Mouse (Mus musculus): ENCODE measurements around the gene Gmds. TPM values are rescaled to one million over a fixed set of nuclear protein-coding genes. Genes with fewer than 3 reads are reported as not detected.

Gene Gmds
- total RNA-seq (2018; cell fraction: chromatin; rRNA removed), result 10 to 100 TPM in 4 of 26 experiments, 1 to 10 TPM in 22; 4.5 to 12.7 (median 7.5) TPM
- total RNA-seq (2018; cell fraction: cytosol; rRNA removed), result 1 to 10 TPM; 1.8 to 4.9 (median 3.4) TPM
- 10 to 100 TPM in 1 of 26 experiments, 1 to 10 TPM in 25; 2.3 to 29.7 (median 6.0) TPM for total RNA-seq (2018; cell fraction: nucleus; rRNA removed)
- polyA plus RNA-seq (2018), result 2.9 to 11.0 TPM (median 5.7 TPM) in 3 replicates

DNA sequence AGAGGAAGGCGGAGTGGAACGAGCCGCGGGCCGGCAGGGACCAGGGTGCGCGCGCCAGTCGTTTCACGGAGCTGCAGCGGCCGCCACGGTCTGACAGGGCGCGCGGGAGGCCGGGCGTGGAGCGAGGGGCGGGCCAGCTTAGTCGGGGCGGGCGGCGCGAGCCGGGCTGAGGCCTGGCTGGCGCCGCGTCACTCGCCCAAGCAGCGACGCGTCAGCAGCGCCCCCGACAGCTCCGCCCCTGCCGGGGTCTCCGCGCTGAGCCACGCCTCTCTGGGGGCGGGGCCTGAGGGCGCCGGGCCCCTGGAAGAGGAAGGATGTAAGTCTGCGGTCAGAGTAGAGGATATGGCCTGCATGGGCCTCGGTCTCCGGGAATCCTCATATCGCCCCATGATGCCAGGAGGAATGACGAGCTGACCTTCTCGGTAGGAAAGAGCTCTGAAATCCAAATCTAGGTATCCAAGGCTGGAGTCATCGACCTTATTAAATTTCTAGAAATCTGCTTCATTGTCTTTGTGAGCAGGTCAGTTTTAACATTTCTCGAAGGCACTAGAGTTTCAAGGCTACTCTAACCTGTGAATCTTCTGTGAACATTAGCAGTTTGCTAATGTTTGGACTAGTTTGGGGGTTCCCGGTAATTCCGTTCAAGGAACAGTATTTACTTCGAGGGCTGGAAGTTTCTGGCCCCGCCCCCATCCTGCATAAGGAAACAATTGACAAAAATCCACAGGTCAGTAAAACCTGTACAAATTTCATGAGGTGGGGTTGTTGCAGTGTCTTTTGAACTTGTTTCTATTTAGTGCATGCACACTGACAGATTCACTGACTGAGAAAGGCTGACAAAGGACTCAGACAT is at the start of gene Gmds:
Gene Gmds (minus strand): TSS at position 228 of the 853 bp plus-strand sequence.
- peak within 1 kb of the TSS; percentile 58 for H3K27ac ChIP-seq
- no peaks in the 10 kb centered on the region for H3K79me2 ChIP-seq (ENCODE audit: inconsistent target)
- 2% methylated on average over 55 of the region's 55 CpGs for WGBS (ENCODE audit: missing documents)
- peak within 1 kb of the TSS; percentile 43 for H3K4me3 ChIP-seq (ENCODE audit: inconsistent target)
- H3K36me3 ChIP-seq (ENCODE audit: inconsistent target), result no peaks in the 10 kb centered on the region

DNA sequence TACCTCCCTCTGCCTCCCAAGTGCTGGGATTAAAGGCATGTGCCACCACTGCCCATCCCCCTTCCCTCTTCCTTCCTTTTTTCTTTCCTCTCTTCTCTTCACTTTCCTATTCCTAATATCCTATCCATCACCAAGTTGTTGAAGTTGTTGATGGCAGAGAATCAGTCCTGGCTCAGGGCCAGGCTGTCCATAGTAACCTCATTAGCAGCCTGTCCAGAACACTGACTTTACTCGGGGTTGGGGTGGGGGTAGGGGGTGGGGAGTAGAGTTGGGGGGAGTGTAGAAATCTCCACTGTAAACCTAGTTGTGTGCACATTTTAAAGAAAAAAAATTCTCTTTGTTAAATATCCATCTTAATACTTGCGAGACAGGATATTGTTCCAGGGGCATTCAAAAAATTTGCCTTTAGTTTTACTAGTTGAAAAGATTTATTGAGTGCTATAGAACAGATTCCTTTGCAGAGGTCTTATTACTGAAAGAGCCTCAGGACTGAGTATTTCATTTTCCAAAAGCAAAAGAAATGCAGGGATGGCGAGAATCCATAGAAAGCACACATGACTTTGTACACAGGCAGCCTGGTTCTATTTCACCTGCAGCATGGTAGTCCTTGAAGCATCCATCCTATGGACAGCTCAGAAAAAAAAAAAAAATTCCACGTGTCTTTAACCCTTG is 47.0 kb upstream of the Gmds start:
- Histone ChIP-seq H3K4me3 (ENCODE audit: inconsistent target) (no peak overlapping the region), H3K79me2 (ENCODE audit: inconsistent target) (no peaks in the 10 kb centered on the region), H3K27ac (no peak overlapping the region), H3K36me3 (ENCODE audit: inconsistent target) (no peaks in the 10 kb centered on the region)
- WGBS (ENCODE audit: missing documents), result 80% methylated on average over 4 of the region's 4 CpGs

DNA sequence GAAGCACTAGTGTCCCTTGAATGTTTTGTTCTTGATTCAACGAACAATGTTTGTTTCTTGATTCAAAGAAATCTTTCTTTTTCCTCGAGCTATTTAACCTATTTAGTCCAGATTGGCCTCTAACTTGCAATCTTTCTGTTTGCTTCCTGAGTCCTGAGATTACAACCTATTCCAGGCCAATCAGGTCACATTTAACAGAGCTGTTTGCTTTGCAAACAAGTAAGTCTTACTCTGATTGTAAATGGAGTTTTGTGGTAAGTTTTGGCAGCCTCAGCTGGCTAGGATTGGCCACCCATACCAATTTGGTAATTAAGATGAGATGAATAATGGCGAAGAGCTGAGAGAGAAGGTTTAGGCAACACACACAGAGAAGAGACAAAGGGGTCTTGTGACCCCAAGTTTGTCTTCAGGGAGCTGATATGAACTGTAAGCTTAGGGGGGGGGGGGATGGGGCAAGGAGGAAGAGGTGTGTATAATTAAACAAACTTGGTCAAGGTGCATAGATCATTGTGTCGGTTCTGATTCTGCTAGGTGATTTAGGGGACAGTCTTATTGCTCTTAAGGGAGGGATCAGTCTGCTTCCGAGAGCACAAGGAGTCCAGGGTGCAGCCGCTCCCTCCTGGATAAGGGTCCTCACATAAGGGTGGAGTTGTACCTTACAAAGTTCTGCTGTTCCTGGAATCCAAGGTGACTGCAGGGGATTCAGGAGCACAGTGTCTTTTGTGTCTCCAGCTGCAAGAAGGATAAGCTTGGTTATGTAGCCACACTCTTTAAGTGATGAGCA is 43.9 kb upstream of the Gmds start:
- Histone ChIP-seq H3K36me3 (ENCODE audit: inconsistent target) (no peaks in the 10 kb centered on the region), H3K79me2 (ENCODE audit: inconsistent target) (no peaks in the 10 kb centered on the region), H3K27ac (no peak overlapping the region), H3K4me3 (ENCODE audit: inconsistent target) (no peak overlapping the region)
- 92% methylated on average over 6 of the region's 6 CpGs for WGBS (ENCODE audit: missing documents)

DNA sequence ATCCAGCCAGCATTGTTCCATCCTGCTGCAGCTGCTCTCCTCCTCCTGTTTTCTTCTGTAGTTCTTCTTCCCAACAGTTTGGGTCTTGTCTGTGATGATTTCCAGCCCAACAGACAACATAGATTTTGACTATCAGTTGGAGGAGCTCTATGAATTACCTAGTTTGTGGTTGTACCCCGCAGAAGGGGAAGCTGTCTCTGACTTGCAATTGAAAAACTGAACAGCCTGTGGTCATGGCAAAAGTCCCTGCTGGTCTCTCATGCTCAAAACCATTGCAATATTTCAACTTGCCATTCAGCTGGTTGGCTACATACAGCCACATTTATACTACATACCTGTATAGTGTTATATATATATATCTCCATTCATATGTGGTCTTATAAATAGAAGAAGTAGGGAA is 40.1 kb upstream of the Gmds start:
- WGBS (ENCODE audit: missing documents), result 6% methylated on average over 1 of the region's 1 CpGs

DNA sequence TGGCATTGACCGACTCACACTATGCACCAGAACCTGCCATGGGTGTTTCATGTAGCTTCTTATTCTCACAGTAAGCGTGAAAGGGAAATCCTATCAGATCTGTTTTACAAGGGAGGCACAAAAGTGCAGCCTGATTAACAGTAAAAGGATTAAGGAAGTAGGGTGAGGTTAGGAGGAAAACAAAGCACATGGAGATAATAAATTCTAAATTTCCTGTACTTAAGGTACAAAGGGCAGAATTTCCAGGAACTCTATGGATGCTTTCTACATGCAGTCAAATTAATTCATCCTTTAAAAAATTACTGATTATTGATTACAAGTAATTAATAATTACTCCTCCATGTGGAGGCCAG is 34.0 kb upstream of the Gmds start:
- WGBS (ENCODE audit: missing documents), result 55% methylated on average over 2 of the region's 2 CpGs
- Histone ChIP-seq H3K4me3 (ENCODE audit: inconsistent target) (no peak overlapping the region), H3K79me2 (ENCODE audit: inconsistent target) (no peaks in the 10 kb centered on the region), H3K36me3 (ENCODE audit: inconsistent target) (no peaks in the 10 kb centered on the region), H3K27ac (no peak overlapping the region)

More for the DNA sequence above, 40.1 kb upstream of the Gmds start:
- Histone ChIP-seq H3K79me2 (ENCODE audit: inconsistent target) (no peaks in the 10 kb centered on the region), H3K36me3 (ENCODE audit: inconsistent target) (no peaks in the 10 kb centered on the region), H3K4me3 (ENCODE audit: inconsistent target) (no peak overlapping the region), H3K27ac (no peak overlapping the region)

DNA sequence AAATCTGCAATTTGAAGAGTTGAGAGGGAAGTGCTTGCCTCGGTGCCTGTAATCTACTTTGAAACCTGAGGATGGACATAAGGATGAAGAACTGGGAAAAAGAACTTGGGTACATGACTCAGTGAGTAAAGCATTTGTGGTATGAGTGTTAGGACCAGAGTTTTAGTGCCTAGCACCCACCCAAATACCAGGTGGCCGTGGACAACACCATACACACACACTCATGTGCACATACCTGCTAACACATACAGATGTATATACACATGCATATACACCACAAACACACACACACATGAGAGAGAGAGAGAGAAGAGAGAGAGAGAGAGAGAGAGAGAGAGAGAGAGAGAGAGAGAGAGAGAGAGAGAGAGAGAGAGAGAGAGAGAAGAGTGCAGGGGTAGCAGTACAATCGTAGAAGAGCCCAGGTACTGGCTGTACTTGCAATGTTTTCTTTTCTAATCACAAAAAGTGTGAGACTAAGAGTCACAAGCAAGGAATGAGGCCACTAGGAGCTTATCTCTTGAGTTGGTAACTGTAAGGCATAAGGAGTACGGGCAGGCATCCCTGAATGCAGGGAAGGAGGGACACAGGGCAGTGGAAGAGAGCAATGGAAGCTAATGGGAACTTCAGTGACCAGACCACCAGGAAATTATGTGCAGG is 33.5 kb upstream of the Gmds start:
- whole genome bisulfite sequencing (ENCODE audit: missing documents), result 84% methylated on average over 4 of the region's 4 CpGs
- Histone ChIP-seq H3K36me3 (ENCODE audit: inconsistent target) (no peaks in the 10 kb centered on the region), H3K4me3 (ENCODE audit: inconsistent target) (no peak overlapping the region), H3K79me2 (ENCODE audit: inconsistent target) (no peaks in the 10 kb centered on the region), H3K27ac (no peak overlapping the region)

DNA sequence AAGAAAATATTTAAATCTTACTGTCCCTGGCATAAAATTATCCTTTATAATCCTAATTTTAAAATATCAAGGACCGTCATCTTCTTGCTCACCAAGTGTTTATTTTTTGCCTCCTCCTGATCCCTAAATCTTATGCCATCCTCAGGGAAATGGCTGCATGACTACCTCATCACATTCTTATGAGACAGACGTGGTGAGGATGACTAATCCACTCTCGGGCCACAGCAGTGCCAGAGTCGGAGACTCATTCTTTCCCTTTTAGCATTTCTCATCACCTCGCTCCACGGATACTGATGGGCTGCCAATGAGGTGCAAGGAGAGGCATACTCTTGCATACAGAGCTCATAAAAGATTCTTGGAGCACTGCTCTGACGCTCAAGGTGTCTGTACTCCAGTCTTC is 32.2 kb upstream of the Gmds start:
- Histone ChIP-seq H3K4me3 (ENCODE audit: inconsistent target) (no peak overlapping the region), H3K36me3 (ENCODE audit: inconsistent target) (no peaks in the 10 kb centered on the region), H3K79me2 (ENCODE audit: inconsistent target) (no peaks in the 10 kb centered on the region), H3K27ac (no peak overlapping the region)
- 91% methylated on average over 7 of the region's 7 CpGs for WGBS (ENCODE audit: missing documents)

DNA sequence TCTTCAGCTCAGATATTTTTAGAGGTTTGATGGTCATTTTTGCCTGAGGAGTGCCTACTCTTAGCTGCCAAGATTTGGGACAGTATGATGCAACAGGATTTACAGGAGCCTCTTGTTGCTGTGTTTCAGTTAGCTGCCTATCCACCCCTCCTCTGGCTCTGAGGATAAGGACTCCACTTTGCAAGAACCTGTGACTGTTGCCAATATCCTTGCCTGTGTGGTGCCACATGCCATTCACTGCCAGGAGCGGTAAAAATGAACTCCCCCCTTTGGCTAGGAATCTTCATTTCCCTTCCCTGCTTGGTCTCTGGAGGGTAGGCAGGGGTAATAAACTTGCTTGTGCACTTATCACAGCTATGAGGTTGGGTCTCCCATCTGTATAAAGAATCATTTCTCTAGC is 31.6 kb upstream of the Gmds start:
- Histone ChIP-seq H3K36me3 (ENCODE audit: inconsistent target) (no peaks in the 10 kb centered on the region), H3K27ac (no peak overlapping the region), H3K79me2 (ENCODE audit: inconsistent target) (no peaks in the 10 kb centered on the region), H3K4me3 (ENCODE audit: inconsistent target) (no peak overlapping the region)
- 83% methylated on average over 1 of the region's 1 CpGs for WGBS (ENCODE audit: missing documents)

DNA sequence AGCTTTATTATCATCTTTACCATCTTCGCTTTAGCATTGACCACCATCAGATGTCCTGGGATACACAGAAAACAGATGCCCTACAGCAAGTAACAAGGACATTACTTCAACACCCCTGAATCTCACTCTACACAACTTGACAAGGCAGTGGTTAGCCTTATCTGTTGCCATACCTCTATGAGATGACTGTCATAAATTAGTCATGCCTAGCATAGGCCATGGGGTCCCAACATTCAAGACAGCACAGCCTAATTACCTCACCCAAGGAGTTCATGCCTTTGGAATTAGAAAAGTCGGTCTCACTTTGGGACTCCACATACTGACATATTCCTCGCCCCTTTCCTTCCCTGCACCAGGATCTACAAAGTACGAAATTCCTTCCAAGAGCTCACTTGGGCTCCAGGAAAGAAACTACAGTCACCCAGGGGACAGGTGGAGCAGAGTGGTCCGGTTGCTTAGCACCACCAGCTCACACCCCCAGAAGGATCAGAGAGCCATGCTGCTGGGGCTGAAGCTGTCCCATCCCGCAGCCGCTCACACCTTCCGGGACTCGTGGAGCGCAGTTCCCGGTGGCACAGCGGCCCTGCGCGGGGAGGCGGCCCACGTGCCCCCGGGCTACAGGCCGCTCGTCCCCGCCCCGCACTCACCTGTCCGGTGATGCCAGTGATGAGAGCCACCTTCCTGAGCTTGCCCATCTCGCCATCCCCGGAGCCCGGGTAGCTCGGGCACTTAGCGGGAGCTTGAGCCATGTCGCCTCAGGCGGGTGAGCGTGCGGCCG is 616 bp downstream of the Gmds start:
- Histone ChIP-seq H3K4me3 (ENCODE audit: inconsistent target) (peak overlapping the region; percentile 29), H3K79me2 (ENCODE audit: inconsistent target) (no peaks in the 10 kb centered on the region), H3K27ac (no peak overlapping the region), H3K36me3 (ENCODE audit: inconsistent target) (no peaks in the 10 kb centered on the region)
- WGBS (ENCODE audit: missing documents), result 6% methylated on average over 32 of the region's 32 CpGs

DNA sequence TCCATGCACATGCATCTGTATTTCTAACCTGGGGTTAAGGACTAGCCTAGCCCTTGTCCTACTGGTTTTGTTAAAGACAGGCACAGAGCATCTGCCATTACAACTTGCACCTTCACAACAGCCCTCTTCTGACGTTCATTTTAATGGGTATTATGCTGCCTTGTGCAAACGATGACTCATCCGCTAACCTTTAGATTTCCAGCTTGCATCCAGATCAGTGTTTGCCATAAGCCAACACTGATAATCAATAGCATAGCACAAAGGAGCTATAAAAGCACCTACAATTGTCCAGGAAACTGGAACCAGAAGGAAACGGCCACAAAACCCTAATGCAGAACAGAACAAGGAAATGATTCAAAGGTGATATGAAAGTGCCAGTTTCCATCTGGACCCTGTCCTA is 20.2 kb downstream of the Gmds start:
- no peak overlapping the region for H3K27ac ChIP-seq
- no peak overlapping the region for H3K4me3 ChIP-seq (ENCODE audit: inconsistent target)
- 88% methylated on average over 4 of the region's 4 CpGs for WGBS (ENCODE audit: missing documents)

DNA sequence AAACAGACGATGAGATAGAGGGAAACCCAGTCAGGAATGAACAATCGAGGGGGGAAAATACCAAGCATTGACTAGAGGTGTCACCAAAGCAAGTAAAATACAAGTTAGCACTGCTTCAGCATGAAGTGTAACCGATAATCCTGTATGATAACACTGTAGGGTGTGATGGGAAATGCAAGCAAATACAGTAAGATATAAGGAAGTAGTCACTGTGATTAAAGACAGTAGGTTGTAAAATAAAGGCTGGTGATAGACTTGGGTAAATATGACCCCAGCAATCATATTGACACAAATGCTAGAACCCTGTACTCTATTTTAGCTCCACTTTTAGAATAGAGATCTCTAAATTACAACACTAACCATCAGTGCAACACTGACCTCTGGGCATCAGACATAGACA is 21.2 kb downstream of the Gmds start:
- H3K4me3 ChIP-seq (ENCODE audit: inconsistent target), result no peak overlapping the region
- H3K79me2 ChIP-seq (ENCODE audit: inconsistent target), result no peaks in the 10 kb centered on the region
- no peaks in the 10 kb centered on the region for H3K36me3 ChIP-seq (ENCODE audit: inconsistent target)
- no peak overlapping the region for H3K27ac ChIP-seq
- 94% methylated on average over 3 of the region's 3 CpGs for WGBS (ENCODE audit: missing documents)

More for the DNA sequence above, 20.2 kb downstream of the Gmds start:
- Histone ChIP-seq H3K36me3 (ENCODE audit: inconsistent target) (no peaks in the 10 kb centered on the region), H3K79me2 (ENCODE audit: inconsistent target) (no peaks in the 10 kb centered on the region)

DNA sequence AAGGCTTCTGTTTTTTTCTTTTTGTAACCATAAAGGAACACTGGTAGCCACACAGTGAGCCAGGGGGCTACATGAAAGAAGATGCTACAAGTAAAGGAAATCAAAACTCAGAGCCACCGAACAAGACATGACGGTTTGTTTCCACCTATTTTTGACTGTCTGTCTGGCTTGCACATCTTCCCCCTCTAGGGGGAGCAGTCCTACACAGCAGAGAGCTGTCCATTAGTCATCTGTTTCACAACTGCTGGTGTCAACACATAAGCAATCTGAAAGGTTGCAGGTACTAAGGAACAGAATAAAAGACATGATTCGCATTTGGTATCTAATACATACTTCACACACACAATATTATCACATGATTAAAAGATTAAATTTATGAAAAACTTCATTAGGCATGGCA is 25.9 kb downstream of the Gmds start:
- Histone ChIP-seq H3K79me2 (ENCODE audit: inconsistent target) (no peaks in the 10 kb centered on the region), H3K4me3 (ENCODE audit: inconsistent target) (no peak overlapping the region), H3K36me3 (ENCODE audit: inconsistent target) (no peaks in the 10 kb centered on the region), H3K27ac (no peak overlapping the region)
- WGBS (ENCODE audit: missing documents), result 35% methylated on average over 3 of the region's 3 CpGs

DNA sequence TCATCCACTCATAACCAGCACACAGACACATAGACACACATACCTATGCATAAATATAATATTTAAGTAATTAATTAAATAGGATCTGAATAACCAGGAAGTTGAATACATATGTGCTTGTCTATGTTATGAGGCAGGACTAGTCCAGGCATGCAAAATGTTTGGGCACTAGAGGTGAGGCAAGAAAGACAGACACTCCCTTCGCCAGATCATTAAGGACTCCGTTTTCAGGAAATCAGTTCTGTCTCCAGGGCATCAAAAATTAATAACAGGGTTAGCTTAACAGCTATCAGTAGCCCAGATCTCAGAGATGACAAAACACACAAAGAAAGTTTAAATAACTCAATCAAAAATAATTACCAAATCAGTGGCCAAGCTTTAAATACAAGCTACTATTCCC is 27.1 kb downstream of the Gmds start:
- H3K27ac ChIP-seq, result no peak overlapping the region
- H3K4me3 ChIP-seq (ENCODE audit: inconsistent target), result no peak overlapping the region
- H3K36me3 ChIP-seq (ENCODE audit: inconsistent target), result no peaks in the 10 kb centered on the region
- WGBS (ENCODE audit: missing documents), result 100% methylated on average over 2 of the region's 2 CpGs
- H3K79me2 ChIP-seq (ENCODE audit: inconsistent target), result no peaks in the 10 kb centered on the region
